Mouse (Mus musculus) heart, embryonic 16.5 days (tissue): Measurements from ENCODE around the gene 2210017I01Rik. TPM values are rescaled to one million over a fixed set of nuclear protein-coding genes. Genes with fewer than 3 reads are reported as not detected.

ENCODE experiments used
- ATAC-seq: fragments of 200-750 bp; cut with Nextera tagmentation; replicated peaks from 2 replicates; pipeline ENCODE4 v1.8.0; 2017; ENCODE audit warnings: moderate number of reproducible peaks; ENCODE audit not compliant: insufficient read depth, low FRiP score; ENCODE audit errors: extremely low read depth
- H3K27ac ChIP-seq: fragments of 300-500 bp; sonication (generic); 2 replicates; pipeline ENCODE4 v1.5.1; 2014; ENCODE audit warnings: mild to moderate bottlenecking, low read length, control low read depth, moderate library complexity
- H3K27me3 ChIP-seq: fragments of 300-500 bp; sonication (generic); 2 replicates; pipeline ENCODE4 v1.6.1; 2014; ENCODE audit warnings: low read length, mixed read lengths; ENCODE audit not compliant: control insufficient read depth, insufficient read depth
- H3K36me3 ChIP-seq: fragments of 300-500 bp; sonication (generic); 2 replicates; pipeline ENCODE4 v1.6.1; 2014; ENCODE audit not compliant: control insufficient read depth, insufficient read depth
- H3K4me1 ChIP-seq: fragments of 300-500 bp; sonication (generic); 2 replicates; pipeline ENCODE4 v1.6.1; 2014; ENCODE audit warnings: low read length, mixed read lengths; ENCODE audit not compliant: control insufficient read depth, insufficient read depth
- H3K4me2 ChIP-seq: fragments of 300-500 bp; sonication (generic); 2 replicates; pipeline ENCODE4 v1.6.1; 2014; ENCODE audit warnings: low read depth, mild to moderate bottlenecking, control low read depth, low read length
- H3K4me3 ChIP-seq: fragments of 300-500 bp; sonication (generic); 2 replicates; pipeline ENCODE4 v1.5.1; 2014; ENCODE audit warnings: mild to moderate bottlenecking, control low read depth, low read length
- H3K9ac ChIP-seq: fragments of 300-500 bp; sonication (generic); 2 replicates; pipeline ENCODE4 v1.6.1; 2014; ENCODE audit warnings: low read length, control low read depth
- H3K9me3 ChIP-seq: fragments of 300-500 bp; sonication (generic); replicated peaks from 2 replicates; pipeline ENCODE4 v1.6.1; 2016; ENCODE audit warnings: low read length; ENCODE audit not compliant: control insufficient read depth
- WGBS: fragments of 180-500 bp; shearing (Covaris S2); extraction: QIAGEN DNeasy Blood & Tissue Kit; methylation state at CpG from one replicate; pipeline ENCODE4 v1.1.7; 2014; 5-methylcytosine and 5-hydroxymethylcytosine counted together
- polyA plus RNA-seq: library from polyadenylated mRNA; unstranded; fragments of >200 nt; fragmentation: Nextera tagmentation; extraction: Ambion mirVana; gene quantifications from 2 replicates; pipeline ENCODE4 v1.2.1, GENCODE M21; 2015

Gene 2210017I01Rik
- polyA plus RNA-seq, 1 experiment from 2014 or later: not detected

DNA sequence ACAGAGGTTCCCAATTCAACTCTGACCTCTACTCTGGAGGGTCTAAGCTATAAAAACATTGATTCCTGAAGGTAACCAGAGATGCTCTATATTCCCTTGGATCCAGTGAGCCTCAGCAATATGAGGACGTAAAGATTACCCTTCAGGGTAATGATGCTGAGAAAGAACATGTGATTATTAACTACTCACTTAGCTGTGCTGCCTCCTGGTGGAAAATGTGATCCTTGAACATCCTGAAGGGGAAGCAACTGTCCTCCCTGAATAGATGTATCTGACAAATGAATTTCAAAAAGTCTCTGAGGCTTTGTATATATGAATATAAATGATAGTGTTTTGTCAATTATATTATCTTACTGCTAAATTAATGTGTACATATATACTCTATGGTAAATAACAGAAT lies 6.8 kb downstream of the 2210017I01Rik start:
- no peaks in the 10 kb centered on the region for H3K4me1 ChIP-seq
- H3K9me3 ChIP-seq: no peaks in the 10 kb centered on the region
- no peak for ATAC-seq
- no peak overlapping the region for H3K4me2 ChIP-seq
- 50% methylated on average over 1 of the region's 1 CpGs for WGBS
- no peak overlapping the region for H3K4me3 ChIP-seq
- H3K27me3 ChIP-seq: no peaks in the 10 kb centered on the region
- H3K9ac ChIP-seq: no peak overlapping the region
- H3K27ac ChIP-seq: no peak overlapping the region
- H3K36me3 ChIP-seq: no peaks in the 10 kb centered on the region

DNA sequence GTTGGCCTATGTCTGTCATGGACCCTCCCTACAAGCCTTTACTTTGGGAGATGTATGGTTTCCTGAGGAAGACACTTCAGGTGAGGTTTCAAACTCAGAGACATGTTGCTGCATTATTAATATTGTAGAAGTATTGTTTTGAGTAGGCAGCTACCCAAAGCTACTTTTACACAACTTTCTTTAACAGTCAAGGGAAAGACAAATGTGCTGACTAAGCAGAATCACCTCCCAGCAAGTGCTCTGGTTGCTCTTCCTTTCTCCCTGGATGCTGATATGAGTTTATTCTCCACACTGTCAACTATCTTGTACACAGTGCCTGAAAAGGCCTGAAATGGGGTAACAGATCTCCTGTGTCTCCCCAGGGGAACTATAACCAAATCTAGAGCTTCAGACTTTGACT lies 7.3 kb downstream of the 2210017I01Rik start:
- Histone ChIP-seq H3K9ac (no peak overlapping the region), H3K9me3 (no peaks in the 10 kb centered on the region), H3K4me1 (no peaks in the 10 kb centered on the region), H3K27me3 (no peaks in the 10 kb centered on the region), H3K4me3 (no peak overlapping the region), H3K36me3 (no peaks in the 10 kb centered on the region), H3K4me2 (no peak overlapping the region), H3K27ac (no peak overlapping the region)
- no peak for ATAC-seq

DNA sequence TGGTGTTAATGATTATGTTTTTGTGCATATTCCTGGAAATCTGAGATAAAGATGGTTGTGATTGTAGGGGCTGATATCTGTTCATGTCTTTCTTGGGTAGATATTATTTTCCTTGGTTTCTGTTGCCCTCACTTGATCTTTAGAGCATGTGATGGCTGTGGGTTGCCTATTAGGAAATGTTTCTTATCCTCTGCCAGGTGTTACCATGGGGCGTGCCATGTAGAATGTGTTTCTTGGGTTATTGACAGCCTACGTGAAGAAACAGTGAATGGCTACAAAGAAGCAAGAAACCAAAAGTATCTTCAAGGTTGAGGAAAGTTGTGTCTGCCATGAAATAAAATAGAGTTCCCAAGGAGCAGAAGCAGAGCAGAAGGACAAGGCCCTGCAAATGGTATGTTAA lies 8.9 kb downstream of the 2210017I01Rik start:
- H3K4me1 ChIP-seq: no peaks in the 10 kb centered on the region
- no peaks in the 10 kb centered on the region for H3K36me3 ChIP-seq
- no peak overlapping the region for H3K4me3 ChIP-seq
- no peaks in the 10 kb centered on the region for H3K9me3 ChIP-seq
- H3K27ac ChIP-seq: no peak overlapping the region
- no peaks in the 10 kb centered on the region for H3K27me3 ChIP-seq
- 92% methylated on average over 2 of the region's 2 CpGs for WGBS
- no peak for ATAC-seq
- H3K9ac ChIP-seq: no peak overlapping the region
- no peak overlapping the region for H3K4me2 ChIP-seq

DNA sequence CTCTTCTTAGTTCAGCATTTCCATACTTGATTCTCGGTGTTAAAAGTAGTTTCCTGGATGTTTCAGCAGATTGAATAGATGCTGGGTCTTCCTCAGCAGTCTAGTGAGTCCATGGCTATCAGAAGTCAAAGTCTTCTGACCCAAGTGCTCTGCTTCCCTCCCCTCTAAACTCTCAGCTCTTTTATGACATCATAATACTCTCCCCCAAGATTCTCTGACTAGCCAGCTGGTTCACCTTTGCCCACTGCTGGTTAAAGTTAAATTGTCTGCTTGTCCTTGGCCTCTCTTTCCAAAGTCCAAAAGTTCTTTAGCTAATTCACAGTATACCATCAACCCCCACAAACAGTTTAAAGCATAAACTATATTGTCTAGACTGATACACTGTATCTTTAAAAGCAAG lies 18.4 kb downstream of the 2210017I01Rik start, which contains the start of gene Smcp:
Smcp (minus strand) TSS at position 140 of the 400 bp plus-strand sequence.
- Histone ChIP-seq H3K4me1 (no peaks in the 10 kb centered on the region), H3K36me3 (no peaks in the 10 kb centered on the region), H3K27me3 (no peaks in the 10 kb centered on the region), H3K27ac (no peak within 1 kb of the TSS), H3K9me3 (no peaks in the 10 kb centered on the region), H3K4me3 (no peak within 1 kb of the TSS), H3K9ac (no peak within 1 kb of the TSS), H3K4me2 (no peak within 1 kb of the TSS)
- no peak for ATAC-seq
- 57% methylated on average over 1 of the region's 1 CpGs for WGBS

DNA sequence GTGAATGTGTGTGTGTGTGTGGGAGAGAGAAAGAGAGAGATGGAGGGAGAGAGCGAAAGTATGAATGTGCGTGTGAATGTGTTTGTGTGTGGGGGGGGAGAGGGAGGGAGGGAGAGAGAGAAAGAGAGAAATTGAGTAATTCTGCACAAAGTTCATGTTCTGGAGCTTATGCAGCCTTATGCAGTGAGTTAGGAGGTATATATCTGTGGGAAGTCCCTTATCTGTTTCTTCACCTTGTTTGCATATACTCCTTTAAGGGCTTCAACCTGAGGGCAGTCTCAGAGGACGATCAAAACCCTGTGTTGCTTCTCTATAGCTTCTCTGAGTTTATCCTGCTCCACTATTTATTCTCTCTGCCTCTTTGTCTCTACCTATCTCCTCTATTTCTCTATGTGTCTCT lies 20.1 kb downstream of the 2210017I01Rik start:
- Histone ChIP-seq H3K4me3 (no peak overlapping the region), H3K36me3 (no peaks in the 10 kb centered on the region), H3K4me1 (no peaks in the 10 kb centered on the region), H3K27me3 (no peaks in the 10 kb centered on the region), H3K4me2 (no peak overlapping the region), H3K9me3 (no peaks in the 10 kb centered on the region), H3K27ac (no peak overlapping the region), H3K9ac (no peak overlapping the region)
- 77% methylated on average over 3 of the region's 3 CpGs for WGBS
- ATAC-seq: no peak

DNA sequence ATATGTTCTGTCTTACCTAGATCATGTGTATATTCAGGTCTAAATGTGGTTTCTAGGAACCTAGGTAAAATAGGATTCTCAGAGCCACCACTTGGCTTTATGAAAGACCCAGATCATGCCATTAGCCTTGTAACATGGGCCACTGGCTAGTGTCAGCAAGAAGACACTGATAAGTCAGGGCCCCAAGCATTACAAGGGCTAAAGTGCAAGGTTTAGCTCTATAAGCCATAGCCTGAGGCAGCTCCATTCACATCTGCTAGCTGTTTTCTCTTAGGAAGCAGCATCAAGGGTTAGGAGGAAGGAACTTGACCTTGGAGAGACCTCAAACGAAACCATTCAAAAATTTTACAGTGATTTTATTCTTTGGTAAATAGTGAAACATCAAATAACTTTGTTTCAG lies 22.2 kb downstream of the 2210017I01Rik start:
- H3K27me3 ChIP-seq: no peaks in the 10 kb centered on the region
- H3K4me3 ChIP-seq: no peak overlapping the region
- H3K9ac ChIP-seq: no peak overlapping the region
- H3K4me1 ChIP-seq: no peaks in the 10 kb centered on the region
- H3K9me3 ChIP-seq: no peaks in the 10 kb centered on the region
- H3K27ac ChIP-seq: no peak overlapping the region
- ATAC-seq: no peak
- WGBS: 49% methylated on average over 1 of the region's 1 CpGs
- no peak overlapping the region for H3K4me2 ChIP-seq
- no peaks in the 10 kb centered on the region for H3K36me3 ChIP-seq

DNA sequence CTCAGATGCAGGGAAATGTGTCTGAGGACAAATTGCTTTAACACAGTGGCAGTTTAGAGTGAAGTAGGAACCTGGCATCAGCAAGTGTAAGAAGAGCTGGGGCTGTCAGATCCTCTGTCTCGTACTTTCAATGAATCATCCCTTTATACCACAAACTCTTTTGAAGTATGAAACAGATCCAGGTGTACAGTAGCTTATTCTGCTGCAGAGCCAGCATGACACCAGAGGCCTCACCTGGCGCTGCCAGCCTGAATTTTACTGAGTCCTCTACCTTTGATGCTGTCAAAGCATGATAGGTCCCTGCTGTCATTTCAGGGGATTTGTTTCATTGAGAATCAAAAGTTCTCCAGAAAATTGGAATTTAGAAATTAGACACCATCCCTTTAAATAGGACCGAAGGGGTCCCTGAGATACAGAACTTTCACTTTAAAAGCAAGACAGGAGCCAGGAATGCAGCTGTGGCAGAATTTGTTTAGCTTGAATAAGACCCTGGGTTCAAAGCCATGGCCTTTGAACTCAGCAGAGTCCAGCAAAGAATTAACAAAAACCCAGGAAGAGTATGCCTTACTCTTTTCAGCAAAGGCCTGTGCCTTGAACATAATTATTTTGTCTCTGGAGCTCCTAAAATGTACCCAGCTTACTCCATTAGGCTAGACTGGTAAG lies 24.0 kb downstream of the 2210017I01Rik start:
- no peak for ATAC-seq
- Histone ChIP-seq H3K4me2 (no peak overlapping the region), H3K9ac (no peak overlapping the region), H3K9me3 (no peaks in the 10 kb centered on the region), H3K36me3 (no peaks in the 10 kb centered on the region), H3K4me1 (no peaks in the 10 kb centered on the region), H3K27me3 (no peaks in the 10 kb centered on the region), H3K4me3 (no peak overlapping the region), H3K27ac (no peak overlapping the region)
- WGBS: 72% methylated on average over 3 of the region's 3 CpGs

DNA sequence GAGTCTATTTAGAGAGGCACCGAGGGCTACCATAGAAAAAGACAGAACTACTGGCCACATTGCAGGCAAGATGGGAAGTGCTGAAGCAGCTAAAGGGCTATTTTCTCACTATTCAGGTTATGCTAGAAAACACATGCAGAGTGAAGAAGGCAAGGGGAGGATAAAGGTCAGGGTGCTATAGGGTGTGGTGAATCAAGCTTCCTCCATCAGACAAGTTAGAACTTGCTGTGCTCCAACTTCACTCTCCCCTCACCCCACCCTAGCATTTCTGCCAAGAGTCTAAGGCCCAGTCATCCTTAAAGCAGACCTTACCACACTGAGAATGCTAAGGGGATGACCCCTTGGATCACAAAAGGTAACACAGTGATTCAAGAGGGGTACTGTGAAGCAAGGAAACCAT lies 27.8 kb downstream of the 2210017I01Rik start:
- no peak overlapping the region for H3K4me3 ChIP-seq
- H3K36me3 ChIP-seq: no peaks in the 10 kb centered on the region
- WGBS: 82% methylated on average over 1 of the region's 1 CpGs
- H3K27ac ChIP-seq: no peak overlapping the region
- no peak overlapping the region for H3K4me2 ChIP-seq
- no peaks in the 10 kb centered on the region for H3K9me3 ChIP-seq
- no peak overlapping the region for H3K9ac ChIP-seq
- H3K27me3 ChIP-seq: no peaks in the 10 kb centered on the region
- no peak for ATAC-seq
- H3K4me1 ChIP-seq: no peaks in the 10 kb centered on the region

DNA sequence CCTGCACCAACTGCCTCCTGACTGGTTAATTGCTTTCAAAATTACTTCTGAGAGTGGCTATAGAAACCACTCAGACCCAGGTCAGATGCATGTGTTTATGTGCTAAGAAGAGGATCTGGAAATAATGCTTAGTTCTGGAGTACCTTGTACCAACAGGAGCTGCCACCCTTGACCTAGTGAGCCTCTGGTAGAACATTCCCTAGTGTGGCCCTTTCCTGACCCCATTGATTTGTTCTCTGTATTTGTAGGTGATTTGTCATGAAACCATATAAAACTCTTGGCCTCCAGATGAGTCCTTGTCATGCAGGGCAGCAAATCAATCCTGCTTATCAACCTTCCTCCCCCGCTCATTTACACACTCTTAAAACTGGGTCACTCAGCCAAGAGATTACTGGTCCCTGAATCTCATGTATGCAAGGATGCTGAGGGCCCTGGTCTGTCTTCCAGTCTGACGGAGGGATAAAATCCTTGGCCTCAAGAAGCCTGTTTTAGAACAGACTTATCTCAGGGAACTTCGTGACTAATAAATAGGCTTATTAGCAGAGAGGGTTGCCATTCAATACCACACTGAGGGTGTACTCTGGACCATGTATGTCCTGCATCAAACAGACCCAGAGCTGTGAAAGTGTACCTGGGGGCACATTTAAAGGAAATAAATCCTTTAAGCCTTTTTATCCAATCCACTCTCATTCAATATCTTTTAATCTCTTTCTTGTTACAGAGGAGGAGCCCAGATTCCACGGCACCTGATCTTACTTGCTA lies 28.5 kb downstream of the 2210017I01Rik start:
- H3K4me2 ChIP-seq: no peak overlapping the region
- H3K4me3 ChIP-seq: no peak overlapping the region
- no peak overlapping the region for H3K9ac ChIP-seq
- no peak for ATAC-seq
- no peaks in the 10 kb centered on the region for H3K4me1 ChIP-seq
- H3K27ac ChIP-seq: no peak overlapping the region
- WGBS: 58% methylated on average over 4 of the region's 4 CpGs
- no peaks in the 10 kb centered on the region for H3K27me3 ChIP-seq
- H3K9me3 ChIP-seq: no peaks in the 10 kb centered on the region
- H3K36me3 ChIP-seq: no peaks in the 10 kb centered on the region
